Mouse (Mus musculus) spleen, postnatal 14 days (tissue): ENCODE measurements around the gene Oscar.
"Not testable (repeated sequence)": the region's sequence is repeated elsewhere in the genome, so short reads cannot be mapped to it uniquely, and the experiment has no call there.

ENCODE experiments used
- DNase-seq, 2 experiments: peaks; one replicate each; pipeline ENCODE4 v3.0.0; 2021 to 2022; ENCODE audit warnings: low spot score in 2 of 2

Oscar gene

DNA sequence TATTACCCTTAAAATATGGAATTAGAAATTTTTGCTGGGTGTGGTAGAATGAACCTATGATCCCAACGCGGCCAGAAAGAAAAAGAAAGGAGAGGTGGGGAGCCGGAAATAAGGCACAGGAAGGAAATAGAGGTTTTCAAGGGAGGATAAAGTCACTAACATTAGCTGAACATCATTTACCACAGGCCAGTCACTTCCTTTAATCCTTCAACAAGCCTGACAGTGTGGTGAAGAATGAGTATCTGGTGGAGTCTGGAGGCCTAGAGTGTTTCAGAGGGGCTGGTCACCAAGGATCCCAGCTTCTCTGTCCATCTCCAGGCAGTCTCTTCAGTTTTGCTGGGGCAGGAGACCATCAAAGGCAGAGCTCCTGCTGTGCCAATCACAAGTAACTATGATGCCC is 5.5 kb downstream of the Oscar start:
- no peak for DNase-seq

DNA sequence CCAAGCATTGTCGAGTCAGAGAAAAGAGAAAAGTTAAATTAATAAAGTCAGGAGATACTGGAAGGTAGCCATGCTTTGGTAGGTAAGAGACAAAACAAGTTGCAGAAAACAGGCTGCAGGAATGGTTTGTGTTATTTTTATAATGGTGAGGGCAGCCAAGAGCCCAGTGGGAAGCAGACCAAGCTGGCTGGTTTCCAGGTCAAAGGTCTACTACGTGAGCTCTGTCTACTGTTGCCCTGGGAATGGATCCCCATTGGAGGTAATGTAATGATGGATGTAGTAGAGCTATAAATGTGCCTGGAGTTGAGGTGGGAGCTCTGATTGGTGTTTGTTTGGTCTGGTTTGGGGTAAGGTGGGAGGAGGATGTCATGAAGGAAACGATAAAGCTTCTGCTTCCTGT is 6.9 kb downstream of the Oscar start:
- DNase-seq, result no peak

DNA sequence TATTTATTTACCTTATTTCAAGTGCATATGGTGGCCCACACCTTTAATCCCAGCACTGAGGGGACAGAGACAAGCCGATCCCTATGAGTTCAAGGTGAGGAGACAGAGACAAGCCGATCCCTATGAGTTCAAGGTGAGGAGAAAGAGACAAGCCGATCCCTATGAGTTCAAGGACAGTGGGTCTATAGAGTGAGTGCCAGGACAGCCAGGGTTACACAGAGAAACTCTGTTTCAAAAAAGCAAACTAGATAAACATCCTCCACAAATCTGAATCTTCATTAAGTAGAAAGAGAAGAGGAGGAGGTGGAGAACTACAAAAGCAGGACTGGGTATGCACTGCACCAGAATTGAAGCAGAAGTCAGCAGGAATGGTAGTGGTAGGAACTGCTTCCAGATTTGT is 7.3 kb downstream of the Oscar start:
- no peak for DNase-seq

DNA sequence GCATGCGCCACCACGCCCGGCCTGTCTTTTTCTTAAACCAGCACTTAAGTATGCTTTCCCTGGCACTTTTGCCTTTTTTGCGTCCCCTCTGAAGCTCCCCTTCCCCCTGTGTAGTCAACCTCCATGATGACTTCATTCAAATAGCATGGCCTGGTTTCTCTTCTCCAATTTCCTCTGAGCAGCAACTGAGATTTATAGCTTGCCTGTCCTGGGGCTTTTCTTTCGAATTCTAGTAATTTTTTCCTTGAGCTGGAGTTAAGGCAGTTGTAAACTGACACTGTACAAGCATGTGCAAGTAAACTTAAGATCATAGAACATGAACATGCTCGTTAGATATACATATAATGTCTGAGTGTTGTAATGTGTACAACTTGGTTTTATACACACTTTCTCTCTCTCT is 8.6 kb downstream of the Oscar start:
- no peak for DNase-seq

DNA sequence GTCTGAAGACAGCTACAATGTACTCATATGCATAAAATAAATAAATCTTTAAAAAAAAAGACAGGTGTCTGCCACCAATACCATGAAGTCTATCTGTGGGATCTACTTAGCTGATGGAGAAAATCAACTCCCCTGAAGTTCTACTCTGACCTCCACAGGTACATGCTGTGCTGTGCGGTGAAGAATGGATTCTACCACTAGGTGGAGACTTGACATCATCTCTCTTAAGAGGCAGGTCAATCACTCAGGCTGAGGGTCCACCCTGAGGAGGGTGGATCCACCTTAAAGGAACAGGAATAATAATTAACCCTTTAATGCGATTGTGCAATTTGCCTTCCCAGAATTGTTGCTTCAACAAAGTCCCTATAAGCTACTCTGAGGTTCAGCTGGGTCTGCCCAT is 9.2 kb downstream of the Oscar start:
- DNase-seq, result no peak

DNA sequence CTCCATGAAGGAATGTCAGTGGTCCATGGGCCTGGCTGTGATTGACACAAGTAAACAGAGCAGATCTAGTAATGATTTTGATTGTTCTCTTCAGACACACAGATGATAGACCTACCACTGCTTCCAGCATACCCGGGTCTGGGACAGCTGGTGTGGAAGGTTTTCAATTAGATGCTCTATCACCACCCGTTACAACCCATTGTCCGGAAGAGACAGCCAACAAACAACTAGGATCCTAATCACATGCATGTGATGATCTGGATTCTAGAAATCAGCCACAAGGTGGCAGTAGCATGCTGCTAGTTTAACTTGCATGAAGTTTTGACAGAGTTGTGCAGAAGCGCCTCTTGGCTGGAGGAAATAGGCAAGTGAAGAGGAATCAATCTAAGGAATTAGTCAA is 14.8 kb downstream of the Oscar start:
- peak in 1 of 2 experiments; percentile 45 for DNase-seq

DNA sequence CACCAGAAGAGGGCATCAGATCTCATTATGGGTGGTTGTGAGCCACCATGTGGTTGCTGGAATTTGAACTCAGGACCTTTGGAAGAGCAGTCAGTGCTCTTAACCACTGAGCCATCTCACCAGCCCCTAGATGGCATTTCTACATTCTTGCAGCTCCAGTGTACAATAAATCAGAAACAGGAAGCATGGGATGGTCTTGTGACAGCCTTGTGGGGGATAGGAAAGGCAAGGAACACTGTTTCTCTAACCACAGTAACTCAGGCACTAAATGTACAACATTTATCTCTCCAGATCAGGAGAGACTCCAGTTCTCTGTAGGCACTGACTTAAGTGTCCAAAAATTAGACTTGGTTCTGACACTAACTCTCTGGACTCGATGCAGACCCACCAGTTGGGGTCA is 18.2 kb downstream of the Oscar start:
- DNase-seq, result not testable (repeated sequence)

DNA sequence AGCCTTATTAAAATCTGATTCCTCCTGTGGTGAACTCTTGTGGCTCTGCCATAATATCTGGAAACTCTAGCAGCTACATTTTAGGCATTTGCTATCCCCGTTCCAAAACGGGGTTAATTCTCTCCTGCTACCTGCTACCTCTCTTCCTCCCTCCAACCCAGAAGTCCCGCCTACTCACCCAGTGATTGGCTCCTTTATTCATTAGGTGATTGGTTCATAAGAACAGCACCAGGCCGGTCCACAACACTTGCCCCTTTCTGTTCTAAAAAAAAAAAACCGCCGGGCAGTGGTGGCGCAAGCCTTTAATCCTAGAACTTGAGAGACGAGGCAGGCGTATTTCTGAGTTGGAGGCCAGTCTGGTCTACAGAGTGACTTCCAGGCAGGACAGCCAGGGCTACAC is 20.8 kb downstream of the Oscar start:
- DNase-seq, result no peak

DNA sequence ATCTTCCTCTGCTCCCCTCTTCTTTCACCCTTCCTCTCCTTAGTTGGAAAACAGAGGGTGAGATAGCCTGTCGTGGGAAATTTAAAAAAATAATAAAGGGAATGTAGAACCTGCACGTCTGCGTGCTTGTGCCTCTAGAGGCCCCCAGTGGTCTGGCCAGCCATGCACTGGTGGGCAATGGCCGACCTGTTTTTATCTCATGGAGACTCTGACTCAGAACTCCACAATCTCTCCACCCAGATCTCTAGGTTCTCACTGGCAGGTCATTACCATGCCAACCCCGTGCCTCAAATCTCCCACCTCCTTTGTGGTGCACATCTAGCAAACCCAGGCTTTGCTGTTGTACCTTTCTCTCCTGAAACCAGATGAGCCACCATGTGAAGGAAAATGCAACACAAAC is 21.3 kb downstream of the Oscar start:
- DNase-seq, result no peak

DNA sequence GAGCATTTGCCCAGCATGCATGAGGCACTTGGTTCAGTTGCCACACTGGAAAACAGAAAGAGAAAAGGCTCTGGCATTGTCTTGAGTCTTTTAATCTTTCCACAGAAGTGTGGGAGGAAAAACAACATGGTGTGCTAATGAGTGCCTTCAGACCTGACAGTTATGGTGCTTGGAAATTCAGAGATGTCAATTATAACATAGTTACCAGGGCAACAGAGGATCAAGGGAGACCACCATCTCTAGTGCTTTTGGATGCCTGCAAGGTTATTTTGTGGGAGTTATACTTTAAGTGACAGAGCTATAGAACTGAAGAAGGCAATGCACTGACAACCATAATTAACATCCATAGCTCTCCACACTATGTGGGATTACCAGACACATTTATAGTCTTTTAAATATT is 22.1 kb downstream of the Oscar start:
- DNase-seq, result no peak

DNA sequence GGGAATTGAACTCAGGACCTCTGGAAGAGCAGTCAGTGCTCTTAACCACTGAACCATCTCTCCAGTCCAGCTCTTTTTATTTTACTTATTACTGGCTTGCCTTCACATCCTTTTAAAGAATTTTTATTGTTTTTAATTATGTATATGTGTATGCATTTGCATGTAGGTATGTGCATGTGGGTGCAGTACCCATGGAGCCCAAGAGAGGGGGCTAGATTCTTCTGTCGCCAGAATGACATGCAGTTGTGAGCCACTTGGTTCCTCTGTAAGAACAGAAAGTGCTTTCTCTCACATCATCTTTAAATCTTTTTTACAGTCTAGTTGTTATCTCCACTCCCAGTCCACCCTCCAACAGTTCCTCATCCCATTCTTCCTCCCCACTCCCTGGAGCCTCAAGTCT is 24.4 kb downstream of the Oscar start:
- DNase-seq, result no peak

DNA sequence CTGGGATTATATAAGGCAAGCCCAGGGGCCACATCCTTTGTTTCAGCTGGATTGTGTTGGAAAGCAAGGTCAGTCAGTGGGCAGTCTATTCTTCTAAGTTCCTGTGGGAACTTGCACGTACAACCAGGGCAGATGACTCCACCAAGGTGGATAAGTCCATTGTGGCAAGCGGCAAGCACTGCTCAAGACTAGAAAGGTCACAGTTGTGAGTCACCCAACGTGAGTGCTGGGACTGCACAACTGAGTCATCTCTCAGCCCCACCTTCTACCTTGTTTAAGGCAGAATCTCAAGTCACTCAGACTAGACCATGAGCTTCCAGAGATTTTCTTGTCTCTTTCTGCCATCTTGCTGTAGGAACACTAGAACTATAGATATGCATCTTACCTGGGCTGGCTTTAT is 25.4 kb downstream of the Oscar start:
- DNase-seq, result no peak

DNA sequence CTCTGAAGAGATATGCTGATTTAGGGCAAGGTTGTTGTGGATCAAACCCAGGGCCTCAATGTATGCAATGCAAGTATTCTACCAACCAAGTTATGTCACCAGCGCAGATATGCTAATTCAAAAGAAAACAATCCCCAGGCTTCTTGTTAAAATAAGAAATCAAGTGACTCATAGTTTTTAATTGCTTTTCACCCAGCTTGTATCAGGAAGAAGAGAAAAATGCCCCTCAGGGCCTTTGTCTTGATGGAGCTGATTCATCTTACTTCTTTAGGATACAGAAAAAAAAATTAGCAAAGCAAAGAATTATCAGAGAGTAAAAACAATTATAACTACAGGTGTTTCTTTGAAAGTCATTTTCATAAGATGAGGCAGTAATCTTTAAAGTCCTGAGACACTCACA is 28.7 kb downstream of the Oscar start:
- DNase-seq, result no peak

DNA sequence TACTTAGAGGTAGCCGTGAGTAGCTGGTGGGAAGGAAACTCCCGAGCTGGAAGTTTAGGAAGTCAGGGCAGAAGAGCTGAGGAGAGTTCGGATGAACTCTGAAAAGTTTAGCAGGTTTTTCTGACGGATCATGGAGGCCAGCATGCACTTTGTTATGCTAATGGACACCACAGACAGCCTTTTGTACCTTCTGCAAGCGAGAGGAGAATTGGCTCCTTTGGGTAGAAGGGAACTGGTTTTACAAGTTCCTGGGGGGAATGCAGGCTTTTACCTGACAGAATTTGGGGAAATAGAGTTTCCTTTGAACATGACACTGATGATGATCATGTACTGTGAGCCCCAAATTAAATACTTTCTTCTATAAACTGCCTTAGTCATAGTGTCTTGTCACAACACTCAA is 29.7 kb downstream of the Oscar start:
- DNase-seq, result no peak

DNA sequence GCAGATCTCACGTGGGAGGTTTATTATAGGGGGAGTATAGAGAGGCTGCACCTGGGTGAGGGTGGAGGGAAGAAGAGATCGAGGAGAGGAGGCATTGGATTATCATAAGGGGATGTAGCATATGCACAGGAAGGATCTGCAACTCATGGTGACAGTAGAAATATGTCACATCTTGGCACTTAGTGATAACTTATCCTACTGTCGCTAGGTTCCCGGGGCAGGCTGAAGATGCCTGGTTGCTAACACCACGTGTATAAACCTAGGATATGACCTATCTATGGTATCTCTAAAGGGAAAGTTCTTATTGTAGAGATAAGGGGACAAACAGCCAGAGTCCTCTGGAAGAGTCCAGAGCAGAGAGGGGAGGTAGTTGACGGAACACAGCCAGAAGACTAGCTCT is 30.2 kb downstream of the Oscar start:
- no peak for DNase-seq

DNA sequence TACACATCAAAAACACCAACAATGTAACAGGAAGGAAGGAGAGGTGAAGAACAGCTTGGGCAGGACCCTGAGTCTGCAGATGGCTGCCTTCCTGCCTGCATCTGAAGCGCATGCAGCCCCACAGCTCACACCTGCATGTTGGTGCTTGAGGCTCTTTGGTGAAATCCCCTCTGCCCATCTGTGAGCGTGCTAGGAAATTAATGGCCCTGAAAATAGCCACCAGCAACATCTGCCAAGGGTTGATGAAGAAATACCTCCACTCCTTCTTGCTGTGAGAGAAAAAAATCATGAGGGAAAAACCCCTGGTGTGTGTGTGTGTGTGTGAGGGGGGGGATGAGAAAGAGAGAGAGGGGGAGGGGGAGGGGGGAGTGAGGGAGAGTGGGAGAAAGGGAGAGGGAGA is 35.9 kb downstream of the Oscar start:
- DNase-seq, result no peak

DNA sequence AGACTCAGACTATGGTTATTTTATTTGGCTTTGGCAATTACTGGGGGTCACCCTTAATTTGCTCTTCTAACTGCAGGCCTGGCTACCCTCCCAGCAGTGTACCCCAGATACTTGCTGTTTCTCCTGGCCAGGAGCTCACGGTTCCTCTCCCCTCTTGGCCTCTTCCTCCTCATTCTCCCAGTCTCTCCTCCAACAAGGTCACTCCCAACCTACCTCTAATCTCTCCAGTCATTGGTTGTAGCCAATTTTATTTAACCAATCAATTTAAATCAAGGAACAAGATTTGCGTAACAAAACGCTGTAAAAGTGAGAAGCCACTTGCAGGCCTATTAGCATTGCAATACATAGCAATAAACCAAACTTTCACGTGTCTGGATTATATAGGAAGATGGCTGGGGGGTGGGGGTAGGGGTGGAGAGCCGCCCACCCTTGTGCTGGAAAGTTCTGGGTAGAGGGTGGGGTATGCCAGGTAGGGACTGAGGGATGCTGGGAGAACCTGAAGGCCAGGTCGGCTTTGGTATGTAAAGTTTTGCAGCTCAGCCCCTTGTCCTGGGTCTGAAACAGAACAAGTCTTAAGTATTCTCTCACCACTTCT is 36.9 kb downstream of the Oscar start:
- DNase-seq, result no peak

DNA sequence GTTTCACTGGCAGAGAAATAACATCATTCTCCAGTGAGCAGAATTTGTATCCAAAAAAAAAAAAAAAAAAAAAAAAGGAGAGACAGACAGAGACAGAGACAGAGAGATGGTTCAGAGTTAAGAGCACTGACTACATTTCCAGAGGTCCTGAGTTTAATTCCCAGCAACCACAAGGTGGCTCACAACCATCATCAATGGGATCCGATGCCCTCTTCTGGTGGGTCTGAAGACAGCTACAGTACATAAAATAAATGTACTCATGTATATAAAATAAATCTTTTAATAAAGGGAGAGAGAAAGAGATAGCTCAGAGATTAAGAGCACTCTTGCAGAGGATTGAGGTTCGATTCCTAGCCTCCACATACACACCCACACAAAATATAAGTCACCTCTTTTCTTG is 37.8 kb downstream of the Oscar start:
- DNase-seq, result no peak

DNA sequence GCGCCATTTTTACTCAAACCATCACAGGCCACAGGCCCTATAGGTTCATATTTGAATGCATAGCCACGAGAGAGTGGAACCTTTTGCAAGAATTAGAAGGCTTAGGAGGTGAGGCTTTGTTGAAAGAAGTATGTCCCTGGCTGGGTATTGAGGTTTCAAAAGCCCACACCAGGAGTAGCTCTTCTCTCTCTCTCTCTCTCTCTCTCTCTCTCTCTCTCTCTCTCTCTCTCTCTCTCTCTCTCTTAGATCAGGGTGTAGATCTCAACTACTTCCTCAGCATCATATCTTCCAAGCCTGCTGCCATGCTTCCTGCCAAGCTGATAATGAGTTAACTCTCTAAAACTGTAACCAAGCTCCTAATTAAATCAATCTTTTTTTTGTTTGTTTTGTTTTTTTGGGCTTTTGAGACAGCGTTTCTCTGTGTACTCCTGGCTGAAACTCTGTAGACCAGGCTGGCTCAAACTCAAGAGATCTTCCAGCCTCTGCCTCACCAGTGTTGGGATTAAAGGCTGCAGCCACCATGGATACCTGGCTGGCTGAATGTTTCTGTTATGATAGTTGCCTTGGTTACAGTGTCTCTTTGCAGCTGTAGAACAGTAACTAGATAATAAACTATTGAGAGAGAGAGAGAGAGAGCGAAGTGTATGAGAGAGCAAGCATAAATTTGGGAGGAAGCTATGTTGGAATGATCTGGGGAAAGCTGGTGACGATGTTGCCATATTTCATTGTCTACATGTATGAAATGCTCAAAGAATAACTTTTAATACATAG is 39.4 kb downstream of the Oscar start:
- no peak for DNase-seq

DNA sequence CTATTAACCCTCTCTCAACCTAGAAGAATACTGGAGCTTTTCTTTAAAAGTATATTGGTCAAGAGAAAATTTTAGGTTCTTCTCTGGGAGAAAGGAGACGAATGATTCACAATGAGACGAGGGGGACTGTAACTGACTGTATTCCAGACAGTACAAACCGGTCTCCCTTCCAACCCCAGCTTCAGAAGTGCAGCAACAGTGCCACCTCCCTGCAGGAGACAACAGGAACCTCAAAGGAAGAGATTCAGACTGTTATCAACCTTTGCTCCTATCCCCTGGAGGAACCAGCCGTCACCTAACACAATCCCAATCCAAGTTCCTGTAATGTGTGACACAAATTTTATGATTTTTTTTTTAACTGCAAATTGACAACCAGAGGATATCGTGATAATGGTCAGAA is 41.7 kb downstream of the Oscar start:
- no peak for DNase-seq

DNA sequence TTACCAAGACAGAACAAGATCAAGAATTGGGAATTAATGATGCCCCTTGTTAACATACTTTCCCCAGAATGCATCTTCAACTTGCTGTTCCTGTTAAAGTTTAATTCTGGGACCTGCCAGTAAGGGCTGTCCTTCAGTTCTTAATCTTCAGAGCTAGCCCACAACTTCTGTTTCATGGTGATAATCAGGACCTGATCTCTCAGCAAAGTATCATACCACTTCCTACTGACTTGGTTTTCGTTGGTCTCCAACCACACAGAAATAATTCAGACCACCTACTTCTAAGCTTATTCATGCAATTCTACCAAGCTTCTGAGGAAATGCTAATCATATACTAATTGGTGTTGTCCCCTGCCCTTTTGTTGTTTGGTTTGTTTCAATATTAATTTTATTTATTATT is 44.1 kb downstream of the Oscar start:
- DNase-seq, result no peak

DNA sequence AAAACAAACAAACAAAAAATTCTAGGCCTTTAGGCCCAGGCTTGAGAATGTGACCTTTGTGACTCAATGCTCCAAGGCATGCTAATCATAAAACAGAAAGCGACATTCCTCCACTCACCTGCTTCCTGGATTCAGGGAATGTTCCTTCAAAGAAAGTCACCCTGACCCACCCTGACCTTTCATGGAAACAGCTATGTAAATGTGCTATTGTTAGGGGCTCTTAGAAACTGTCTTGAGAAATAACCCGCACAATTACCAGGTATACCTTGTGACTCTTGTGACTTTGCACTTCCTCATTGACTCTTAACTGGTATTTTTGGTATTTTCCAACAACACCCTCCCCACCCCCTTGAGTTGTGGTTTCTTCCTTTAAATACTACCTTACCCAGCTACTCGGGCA is 45.4 kb downstream of the Oscar start:
- DNase-seq, result not testable (repeated sequence)

DNA sequence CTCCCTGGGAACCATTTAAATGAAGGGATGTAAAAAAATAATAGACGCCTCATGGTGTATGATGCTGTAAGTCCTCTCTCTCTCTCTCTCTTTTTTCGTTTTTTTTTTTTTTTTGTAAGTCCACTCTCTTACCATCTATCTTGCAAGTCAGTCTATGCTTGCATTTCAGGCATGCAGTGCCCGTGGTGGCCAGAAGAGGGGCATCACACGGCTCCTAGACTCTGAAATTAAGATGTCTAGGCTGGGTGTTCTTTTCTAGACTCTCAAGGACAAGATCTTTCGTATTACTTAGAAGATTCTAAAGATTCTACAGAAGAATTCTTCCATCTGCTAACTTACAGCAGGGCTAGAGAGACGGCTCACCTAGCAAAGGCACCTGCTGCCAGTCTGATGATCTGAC is 46.2 kb downstream of the Oscar start:
- no peak for DNase-seq

DNA sequence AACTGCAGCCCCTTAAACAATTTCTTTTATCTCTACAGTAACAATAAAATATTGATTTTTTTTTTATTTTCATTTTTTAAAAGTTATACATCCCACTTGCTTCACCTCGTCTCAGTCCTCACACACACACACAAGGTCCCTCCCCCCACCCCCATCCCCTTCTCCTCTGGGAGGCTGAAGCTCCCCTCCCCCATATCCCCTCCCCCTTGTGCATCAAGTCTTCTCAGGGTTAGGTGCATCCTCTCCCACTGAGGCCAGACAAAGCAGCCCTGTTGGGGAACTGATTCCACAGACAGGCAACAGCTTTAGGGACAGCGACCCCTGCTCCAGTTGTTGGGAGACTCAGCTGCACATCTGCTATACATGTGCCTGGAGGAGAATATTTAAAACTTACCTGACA is 48.6 kb downstream of the Oscar start:
- DNase-seq, result no peak
